Mouse (Mus musculus): ENCODE results near the gene Gm20870.
"Not testable (repeated sequence)": the region's sequence is repeated elsewhere in the genome, so short reads cannot be mapped to it uniquely, and the experiment has no call there.

Gm20870 gene

DNA sequence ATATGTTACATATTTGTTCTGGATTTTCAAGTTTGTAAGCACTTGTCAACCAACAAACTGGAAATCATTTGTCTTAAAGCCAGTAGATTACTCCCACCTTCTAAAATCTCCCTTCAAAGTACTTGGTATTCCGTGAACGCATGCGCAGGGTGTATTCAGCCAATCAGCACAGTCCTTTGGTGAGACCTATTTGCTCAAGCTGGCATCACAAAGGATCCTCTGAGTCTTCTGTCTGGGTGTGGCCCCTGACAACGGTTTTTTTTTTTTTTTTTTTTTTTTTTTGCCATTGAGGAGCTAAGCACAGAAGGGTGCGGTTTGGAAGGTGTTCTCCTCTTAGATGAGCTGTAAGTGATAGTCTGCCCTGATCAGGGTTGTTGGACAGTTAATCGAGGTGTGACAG lies at the start of gene Gm20870:
TSS of gene Gm20870 (plus strand) at position 301 of the 400 bp plus-strand sequence.
- not testable (repeated sequence) for DNase-seq
